Mouse (Mus musculus): ENCODE data around the gene Nfe2l1. TPM values are rescaled to one million over a fixed set of nuclear protein-coding genes. Genes with fewer than 3 reads are reported as not detected.
"Not testable (repeated sequence)": the region's sequence is repeated elsewhere in the genome, so short reads cannot be mapped to it uniquely, and the experiment has no call there.

Gene Nfe2l1
- 43.3 and 48.5 TPM in 2 replicates for total RNA-seq (2017)

DNA sequence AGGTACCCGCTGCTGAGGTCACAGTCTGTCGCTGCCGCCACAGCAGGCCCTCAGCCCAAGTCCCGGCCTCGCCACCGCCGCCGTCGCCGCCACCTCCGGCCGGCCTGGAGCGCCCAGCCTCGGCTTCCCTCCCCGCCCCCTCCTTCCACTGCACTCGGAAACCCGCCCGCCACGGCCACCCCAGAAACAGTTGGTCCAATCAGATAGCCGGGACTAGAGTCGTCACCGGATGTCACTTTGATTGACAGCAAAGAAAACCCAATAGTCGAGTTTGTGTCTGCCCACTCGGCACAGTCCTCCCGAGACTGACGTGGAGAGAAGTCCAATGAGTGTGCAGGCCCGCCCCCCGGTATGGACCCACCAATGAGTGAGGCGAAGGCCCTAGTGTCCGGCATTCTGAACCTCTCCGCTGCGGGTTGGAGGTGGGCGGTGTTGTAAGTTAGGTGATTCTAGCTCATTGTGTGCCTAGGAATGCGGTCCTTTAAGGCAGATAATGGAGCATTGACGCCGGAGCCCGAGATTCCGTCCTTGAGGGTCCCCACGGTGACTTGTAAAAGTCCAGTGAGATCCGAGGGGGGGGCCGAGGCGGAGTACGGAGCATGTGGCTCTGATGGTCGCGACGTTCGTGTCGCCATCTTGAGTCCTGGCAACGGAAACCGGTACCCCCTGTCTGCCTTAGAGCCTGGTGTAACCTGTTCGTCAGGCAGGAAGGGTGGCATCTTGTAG, at the start of gene Nfe2l1:
Nfe2l1 (minus strand) TSS at position 156 of the 726 bp plus-strand sequence.
- ATAC-seq (replicated peaks; ENCODE audit: low read depth, poor library complexity, severe bottlenecking): peak; percentile 94

DNA sequence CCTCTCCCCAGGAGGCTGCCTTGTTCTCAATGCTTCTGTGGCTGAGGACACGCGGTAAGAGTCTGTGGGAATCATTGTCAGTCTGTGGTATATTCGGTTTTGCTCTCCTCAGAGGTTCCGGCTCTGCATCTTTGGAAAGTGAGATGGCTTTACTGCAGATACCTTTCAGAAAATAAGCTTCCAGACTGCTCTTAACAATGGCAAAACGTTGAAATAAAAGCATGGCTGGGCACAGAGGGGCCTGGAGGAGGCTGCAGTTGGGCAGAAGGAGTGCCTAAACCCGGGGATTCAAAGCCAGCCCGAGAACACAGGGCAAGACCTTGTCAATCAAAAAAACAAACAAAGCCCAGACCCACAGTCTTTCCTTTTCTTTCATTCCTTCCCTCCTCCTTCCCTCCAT, 49.6 kb upstream of the Nfe2l1 start:
- 0 out of 2 replicates have a peak, but pooled peaks have one; percentile 13 for ATAC-seq (replicated peaks; ENCODE audit: low read depth, poor library complexity, severe bottlenecking)

DNA sequence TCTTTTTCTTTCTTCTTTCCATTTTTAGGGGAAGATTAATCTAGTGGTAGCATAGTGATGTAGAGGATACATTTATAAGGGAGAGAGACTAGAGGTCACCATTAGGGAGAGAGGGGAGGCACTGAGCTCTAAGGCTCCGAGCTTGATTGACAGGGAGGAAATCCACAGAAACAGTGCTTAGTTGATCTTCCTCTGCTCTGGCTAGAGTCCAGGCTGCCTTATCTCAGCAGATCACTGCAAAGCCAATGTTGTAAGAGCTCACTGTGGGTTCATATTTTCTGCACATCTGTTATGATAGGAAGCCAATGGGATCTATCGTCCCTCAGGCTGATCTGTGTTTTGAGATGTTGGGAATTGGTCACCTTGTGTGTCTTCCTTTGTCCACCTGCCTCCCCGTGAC, 48.9 kb upstream of the Nfe2l1 start:
- peak; percentile 78 for ATAC-seq (replicated peaks; ENCODE audit: low read depth, poor library complexity, severe bottlenecking)

DNA sequence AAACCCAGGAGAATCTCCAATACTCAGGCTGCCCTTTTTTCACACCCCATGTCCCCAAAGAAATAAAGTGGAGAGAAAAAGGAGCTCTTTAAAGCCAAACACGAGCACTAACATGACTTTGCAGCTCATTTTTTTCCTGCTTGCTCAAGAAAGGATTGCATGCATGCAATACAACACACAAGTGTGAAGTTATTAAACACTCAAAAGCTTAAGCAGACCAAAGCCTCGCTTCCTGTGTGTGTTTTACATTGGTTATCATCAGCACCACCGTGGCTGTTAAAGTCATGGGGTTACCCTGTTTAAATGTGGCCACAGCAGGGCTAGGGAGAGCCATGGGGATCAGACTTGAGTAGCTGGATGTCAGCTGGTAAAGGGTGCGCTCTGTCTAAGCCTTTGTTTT, 47.3 kb upstream of the Nfe2l1 start:
- ATAC-seq (replicated peaks; ENCODE audit: low read depth, poor library complexity, severe bottlenecking): no peak

DNA sequence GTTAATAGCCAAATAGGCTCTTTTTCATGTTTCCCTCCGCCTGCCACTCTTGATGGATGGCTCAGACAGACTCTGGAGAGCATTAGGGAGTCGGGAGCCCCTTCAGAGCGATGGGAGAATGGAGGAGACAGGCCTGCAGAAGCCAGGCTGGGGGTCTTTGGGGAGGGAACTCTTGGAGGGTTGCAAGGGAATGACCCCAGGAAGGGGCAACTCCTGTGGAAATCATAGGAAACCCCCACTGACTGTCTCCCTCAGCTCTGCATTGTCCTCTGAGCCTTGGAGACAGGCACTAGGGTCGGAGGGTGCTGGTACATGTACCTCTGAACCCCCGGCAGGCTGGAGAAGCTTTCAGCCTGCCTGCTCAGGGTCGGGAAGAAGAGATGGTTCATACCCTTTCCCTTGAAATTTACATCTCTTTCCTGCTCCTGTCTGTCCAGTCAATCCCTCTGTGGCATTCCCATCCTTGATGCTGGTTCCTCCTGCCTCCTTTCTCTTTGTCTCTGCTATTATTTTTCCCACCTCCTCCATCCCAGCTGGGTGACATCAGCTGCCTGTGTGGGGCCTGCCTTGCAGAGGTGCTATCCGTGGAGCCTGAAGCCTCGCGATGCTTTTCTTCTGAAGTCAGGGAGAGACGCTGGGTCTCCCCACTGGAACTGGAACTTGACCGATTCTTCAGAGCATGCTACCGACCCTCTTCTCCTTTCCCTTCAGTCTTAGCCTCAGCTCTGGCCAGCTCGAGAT, 46.7 kb upstream of the Nfe2l1 start:
- ATAC-seq (replicated peaks; ENCODE audit: low read depth, poor library complexity, severe bottlenecking): no peak

DNA sequence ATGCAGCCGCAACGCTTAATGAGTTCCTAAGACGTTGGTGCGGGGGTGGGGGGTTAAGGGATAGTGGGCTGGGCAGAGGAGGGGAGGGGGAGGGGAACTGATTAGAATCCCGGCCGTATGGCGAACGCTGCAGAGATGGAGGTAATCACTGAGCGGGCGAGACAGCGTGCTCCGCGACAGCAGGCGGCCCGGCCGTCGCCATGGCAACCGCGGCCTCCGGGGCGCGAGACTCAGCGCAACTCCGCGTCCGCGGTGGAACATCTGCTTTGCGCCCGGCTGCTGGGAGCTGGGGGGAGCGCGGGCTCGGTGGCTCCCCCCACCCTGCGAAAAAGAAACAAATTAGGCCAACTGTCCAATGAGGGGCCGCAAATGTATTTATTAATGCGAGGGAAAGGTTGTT, 46.0 kb upstream of the Nfe2l1 start:
- ATAC-seq (replicated peaks; ENCODE audit: low read depth, poor library complexity, severe bottlenecking): peak; percentile 50

DNA sequence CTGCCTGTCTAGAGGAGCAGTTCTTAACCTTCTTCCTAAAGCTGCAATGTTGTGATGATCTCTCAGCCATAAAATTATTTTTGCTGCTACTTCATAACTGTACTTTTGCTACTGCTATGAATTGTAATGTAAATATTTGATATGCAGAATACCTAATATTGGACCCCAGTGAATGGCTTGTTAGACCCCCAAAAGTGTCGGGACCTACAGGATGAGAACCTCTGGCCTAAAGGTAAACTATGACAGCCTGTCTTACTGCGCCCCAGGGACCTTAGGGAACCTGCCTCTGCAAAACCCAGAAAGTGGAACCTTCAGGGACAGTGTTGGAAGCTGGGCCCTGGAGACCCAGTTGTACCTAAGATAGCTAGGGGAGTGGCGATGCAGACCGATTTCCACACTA, 45.5 kb upstream of the Nfe2l1 start:
- no peak for ATAC-seq (replicated peaks; ENCODE audit: low read depth, poor library complexity, severe bottlenecking)

DNA sequence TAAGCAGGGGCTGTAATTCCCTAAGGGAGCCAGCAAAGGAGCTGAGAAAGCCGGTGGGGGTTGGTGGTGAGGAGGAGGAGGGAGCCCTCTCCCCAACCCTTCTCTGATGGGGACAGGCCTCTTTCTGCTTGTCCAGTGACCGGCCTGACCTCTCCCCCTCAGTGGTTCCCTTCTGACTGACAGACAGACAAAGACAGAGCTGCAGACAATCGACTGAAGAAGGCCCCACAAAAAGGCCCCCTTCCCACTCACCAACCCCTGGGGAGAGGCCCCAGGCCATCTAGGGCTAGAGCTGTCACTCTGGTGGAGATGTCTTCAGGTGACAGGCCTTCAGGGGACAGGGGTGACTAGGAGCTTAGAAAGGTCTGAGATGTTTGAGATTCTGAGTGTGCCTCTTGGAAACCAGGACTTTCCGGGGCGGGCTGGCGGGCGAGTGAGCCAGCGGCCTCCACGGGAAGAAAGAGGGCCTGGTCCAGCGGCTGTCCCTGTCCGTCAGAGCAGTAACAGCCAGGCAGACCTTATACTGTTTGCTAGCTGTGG, 43.9 kb upstream of the Nfe2l1 start:
- ATAC-seq (replicated peaks; ENCODE audit: low read depth, poor library complexity, severe bottlenecking): no peak

DNA sequence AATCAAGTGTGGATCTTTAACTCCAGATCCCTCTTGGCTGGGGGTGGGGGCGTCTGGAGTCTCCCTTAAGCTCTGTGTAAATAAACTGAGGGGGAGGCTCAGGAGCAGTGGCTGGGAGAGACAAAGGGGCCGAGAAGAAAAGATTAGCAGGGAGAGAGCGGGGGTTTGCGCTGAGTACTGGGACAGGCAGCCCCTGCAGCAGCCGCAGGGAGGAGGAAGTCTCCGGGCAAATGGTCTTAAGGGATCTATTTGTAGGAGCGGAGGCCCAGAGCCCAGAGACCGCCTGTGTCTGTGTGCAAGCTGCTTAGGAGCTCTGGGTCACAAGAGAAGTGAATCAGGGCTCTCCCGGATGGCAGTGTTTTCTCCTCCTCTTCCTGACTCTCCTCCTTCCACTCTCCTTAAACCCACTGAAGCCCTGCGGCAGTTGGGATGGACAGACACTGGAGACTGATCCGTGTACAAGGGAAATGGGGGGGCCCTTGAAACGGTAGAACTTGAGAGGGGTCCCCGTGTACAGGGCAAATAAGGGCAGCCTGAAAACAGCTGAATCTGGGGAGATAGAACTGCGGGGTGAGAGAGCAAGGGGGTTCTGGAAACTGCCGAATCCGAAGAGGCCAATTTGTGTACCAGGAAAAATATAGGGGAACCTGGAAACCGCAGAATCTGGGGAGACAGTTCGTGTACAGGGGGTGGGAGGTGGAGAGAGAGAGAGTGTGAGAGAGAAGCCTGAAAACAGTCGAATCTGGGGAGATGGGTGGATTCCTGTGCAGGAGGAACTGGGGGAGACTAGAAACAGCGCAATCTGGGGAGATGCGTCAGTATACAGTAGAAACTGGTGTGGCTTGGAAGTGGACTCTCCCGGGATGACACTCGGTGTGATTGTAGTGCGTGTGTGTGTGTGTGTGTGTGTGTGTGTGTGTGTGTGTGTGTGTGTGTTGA, 42.9 kb upstream of the Nfe2l1 start:
- ATAC-seq (replicated peaks; ENCODE audit: low read depth, poor library complexity, severe bottlenecking): 0 out of 2 replicates have a peak, but pooled peaks have one; percentile 16

DNA sequence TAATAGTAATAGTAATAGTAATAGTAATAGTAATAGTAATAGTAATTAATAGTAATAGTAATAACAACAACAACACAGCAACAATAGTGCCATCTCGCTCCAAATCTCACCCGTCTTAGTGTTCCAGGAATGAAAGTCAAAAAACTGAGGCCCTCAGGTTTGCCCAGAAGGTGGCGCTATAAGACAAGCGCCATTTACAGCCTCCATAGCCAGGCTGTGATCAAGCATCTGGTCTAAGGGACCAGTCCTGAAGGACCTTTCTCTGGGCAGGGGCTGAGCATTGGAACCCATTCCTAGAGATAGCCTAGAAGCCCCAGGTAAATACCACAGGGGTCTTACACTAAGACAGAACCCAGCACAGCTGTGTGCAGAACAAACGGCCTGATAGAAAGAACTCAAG, 37.4 kb upstream of the Nfe2l1 start:
- ATAC-seq (replicated peaks; ENCODE audit: low read depth, poor library complexity, severe bottlenecking): 0 out of 2 replicates have a peak, but pooled peaks have one; percentile 78

DNA sequence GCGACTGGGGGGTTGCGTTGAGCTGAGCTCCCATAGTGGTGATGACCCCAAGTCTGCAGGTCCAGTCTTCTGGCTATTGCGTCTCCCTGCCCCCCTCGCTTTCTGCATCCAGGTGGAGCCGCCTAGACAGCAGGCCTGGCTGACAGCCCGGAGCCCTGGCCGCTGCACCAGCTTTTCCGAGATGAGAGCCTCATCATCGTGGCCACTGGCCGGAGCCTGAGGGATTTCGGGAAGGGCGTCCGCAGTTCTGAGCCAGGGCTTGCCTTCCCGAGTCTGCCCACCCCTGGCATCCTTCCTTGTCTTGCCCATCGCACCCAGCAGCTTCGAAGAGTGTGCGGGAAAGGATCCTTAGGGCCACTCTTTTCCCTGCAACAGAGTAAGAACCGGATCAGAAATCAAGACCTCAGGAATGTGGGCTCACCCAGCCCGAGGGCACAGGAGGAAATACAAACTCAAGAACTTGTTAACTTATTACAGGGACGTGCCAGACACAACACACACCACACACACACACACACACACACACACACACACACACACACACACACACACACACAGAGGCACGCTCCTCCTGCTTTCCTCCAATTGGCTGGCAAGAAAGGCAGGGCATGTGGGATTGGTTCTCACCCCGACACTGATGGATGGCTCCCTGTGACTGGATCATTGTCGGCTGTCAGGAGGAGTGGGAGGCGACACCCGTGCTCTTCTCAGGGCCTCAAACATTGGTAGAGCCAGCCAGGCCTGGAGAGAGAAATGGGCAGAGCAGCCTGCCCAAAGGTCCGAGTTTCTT, 33.6 kb upstream of the Nfe2l1 start:
- ATAC-seq (replicated peaks; ENCODE audit: low read depth, poor library complexity, severe bottlenecking): no peak

DNA sequence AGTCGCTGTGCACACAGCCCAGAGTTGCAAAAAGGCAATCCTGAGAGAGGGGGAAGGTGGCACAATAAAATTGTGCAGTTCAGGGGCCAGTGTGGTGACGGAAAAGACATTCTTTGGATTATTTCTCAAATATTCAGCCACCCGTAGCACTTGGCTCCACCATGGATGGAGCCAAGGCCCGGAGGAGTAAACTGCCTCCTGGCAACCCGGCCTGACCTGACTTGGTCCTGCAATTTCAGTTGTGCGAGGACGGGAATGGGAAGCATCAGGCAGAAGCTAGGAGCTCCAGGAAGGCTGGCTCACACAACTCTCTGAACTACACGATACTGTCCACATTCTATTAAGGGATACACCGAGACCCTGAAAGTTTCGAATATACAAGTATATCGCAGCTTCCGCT, 32.8 kb upstream of the Nfe2l1 start:
- no peak for ATAC-seq (replicated peaks; ENCODE audit: low read depth, poor library complexity, severe bottlenecking)

DNA sequence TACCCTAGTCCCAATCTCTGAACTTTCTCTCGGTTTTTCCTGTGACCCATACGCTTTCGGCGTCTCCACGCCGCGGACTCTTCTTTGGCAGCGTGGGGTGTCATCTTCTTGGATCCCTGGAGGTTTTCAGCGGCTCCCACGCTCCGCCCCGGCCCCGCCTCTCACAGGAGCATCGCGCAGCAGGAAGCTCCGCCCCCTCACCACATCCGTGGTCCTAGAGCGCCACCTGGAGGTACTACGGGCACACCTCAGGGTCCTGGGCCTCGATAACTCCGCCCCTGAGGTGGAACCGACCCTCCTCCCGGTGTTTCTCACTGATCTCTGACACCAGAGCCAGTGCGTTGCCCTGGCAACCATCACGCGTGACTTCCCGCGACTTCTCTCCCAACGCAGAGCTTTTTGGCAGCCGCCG, 32.1 kb upstream of the Nfe2l1 start:
- ATAC-seq (replicated peaks; ENCODE audit: low read depth, poor library complexity, severe bottlenecking): peak; percentile 89

DNA sequence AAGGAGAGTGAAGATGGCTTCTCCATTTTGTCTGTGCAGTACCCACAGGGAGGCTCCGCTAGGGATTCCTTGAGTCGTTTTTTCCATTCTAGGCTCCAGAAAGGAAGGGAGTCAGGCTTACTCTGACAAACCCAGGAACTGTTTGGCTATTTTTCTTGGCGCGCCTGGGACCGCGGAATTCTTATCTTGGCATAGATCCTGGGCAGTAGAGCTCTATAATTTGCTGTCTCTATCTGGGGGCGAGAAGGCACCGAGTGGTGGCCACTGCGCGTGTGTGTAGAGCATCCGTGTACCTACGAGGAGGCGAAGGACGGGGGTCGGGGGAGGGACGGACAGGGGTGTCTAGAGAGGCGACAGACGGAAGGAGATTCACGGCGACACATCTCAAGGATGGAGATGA, 31.7 kb upstream of the Nfe2l1 start:
- ATAC-seq (replicated peaks; ENCODE audit: low read depth, poor library complexity, severe bottlenecking): no peak

DNA sequence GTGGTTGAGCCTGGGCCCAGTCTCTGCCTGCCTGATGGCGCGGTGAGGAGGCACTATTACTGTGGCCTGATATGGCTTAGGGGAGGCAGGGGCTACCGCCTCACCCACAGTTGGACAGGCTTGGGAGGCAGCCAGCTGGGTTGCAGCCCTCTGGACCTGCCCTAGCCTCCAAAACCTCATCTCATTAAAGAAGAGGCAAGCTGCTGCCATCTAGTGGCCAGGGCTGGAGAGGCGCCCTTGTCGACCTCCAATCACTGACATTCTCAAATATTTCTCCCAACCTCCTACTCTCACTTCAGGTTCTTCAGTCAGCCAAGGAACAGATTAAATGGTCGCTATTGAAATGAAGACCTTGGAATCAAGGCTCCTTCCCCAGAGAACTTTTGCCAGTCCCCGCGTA, 30.8 kb upstream of the Nfe2l1 start:
- peak; percentile 70 for ATAC-seq (replicated peaks; ENCODE audit: low read depth, poor library complexity, severe bottlenecking)

DNA sequence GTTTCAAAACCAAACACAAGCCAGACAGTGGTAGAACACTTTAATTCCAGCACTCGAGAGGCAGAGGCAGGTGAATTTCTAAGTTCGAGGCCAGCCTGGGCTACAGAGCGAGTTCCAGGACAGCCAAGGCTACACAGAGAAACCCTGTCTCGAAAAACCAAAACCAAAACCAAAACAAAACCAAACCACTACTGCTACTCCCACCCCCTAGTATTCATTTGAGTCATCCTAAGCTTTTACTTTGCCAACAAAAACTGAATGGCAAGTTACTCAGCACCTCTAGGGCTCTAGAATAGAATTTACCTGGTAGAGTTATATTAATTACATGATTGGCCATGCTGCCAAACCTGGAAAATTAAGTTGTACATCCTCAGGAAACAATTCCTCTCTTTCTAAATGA, 29.9 kb upstream of the Nfe2l1 start:
- ATAC-seq (replicated peaks; ENCODE audit: low read depth, poor library complexity, severe bottlenecking): no peak

DNA sequence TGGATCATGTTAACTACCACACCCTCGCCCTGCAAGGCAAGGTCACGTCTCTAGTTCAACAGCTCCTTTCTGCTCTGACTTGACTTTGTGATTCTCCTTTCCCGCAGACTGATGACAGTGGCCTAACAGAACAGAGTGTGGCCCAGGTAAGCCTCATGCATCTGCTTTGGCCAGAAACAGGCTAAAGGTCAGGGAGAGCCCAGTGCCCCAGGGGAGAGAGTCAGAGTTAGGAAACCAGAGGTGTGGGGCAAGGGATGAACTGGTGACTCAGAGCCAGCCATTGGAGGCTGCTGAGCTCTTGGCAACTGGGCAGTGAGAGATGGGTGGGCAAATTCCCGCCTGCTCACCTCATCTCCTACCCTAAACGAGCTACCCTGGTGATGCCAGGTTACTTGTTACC, 27.7 kb upstream of the Nfe2l1 start:
- ATAC-seq (replicated peaks; ENCODE audit: low read depth, poor library complexity, severe bottlenecking): no peak

DNA sequence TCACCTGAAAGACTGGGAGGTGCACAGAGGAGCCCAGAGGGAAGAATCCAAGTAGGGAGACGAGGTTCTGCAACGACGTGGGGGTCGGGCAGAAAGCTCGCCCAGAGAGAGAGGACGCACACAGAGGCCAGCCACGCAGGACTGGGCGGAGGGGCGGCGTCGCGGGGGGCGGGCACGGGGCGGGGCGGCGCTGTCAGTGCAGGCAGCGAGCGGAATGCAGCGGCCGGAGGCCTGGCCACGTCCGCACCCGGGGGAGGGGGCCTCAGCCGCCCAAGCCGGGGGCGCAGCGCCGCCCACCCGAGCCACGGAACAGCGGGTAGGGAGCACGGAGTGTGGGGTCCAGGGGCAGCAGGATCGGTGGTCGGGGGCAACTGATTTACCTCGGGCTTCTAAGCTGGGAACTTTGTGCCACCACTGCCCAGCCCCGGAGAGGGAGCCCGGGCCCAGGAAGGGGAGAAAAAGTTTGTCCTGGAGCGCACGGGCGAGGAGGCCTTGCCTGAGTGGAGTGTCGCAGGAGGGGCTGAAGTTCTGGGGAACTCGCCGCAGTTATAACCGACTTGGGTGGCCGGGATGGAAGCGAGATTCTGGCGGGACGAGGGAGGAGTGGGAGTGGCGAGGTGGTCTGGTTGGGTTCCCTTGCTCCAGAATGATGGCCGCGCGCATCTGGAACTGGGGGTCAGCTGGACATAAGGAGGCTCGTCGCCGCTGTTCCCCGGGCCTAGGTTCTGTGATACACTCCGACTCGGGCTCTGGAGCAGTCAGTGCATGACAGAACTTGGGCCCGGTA, 20.1 kb upstream of the Nfe2l1 start, which contains the start of gene Copz2:
Copz2 (plus strand) TSS at position 190 of the 787 bp plus-strand sequence.
- peak; percentile 46 for ATAC-seq (replicated peaks; ENCODE audit: low read depth, poor library complexity, severe bottlenecking)

DNA sequence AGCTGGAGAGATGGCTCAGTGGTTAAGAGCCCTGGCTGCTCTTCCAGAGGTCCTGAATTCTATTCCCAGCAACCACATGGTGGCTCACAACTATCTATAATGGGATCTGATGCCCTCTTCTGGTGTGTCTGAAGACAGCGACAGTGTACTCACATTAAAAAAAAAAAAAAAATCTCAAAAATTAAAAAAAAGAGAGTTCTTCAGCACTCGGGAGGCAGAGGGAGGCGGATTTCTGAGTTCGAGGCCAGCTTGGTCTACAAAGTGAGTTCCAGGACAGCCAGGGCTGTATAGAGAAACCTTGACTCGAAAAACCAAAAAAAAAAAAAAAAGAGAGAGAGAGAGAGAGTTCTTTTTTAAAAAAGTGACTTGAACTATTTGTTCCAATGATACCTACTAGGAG, 19.4 kb upstream of the Nfe2l1 start:
- ATAC-seq (replicated peaks; ENCODE audit: low read depth, poor library complexity, severe bottlenecking): not testable (repeated sequence)
